Mouse (Mus musculus): ENCODE data around the gene Cacng6.
"Not testable (repeated sequence)": the region's sequence is repeated elsewhere in the genome, so short reads cannot be mapped to it uniquely, and the experiment has no call there.

The Cacng6 gene

DNA sequence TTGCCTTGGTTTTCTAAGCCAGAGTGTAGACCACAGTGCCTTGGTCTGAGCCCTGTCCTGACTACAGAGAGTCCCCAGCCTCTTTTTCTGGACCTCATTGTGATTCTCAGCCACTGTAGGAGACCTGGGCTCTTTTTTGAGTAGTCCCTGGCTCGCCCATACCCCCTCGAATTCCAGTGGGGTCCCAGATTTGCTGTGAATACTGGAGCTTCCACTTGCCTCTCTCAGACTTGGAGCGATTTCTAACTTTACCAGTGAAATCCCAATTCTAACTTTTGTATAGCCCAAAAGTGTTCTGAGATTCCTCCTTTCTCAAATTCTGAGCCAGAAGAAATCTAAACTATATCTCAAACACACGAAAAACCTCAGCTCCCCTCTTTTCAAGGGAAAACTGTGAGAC lies at the start of gene Cacng6:
Gene Cacng6 (plus strand): TSS at position 301 of the 400 bp plus-strand sequence.
- DNase-seq (ENCODE audit: low read depth, low spot score) = no peak

- peak; percentile 80 for DNase-seq (ENCODE audit: low read depth, low spot score)
These were observed 47.2 kb upstream of the Cacng6 start for GRCm38 (mm10) chr7:3376831-3377230.

DNA sequence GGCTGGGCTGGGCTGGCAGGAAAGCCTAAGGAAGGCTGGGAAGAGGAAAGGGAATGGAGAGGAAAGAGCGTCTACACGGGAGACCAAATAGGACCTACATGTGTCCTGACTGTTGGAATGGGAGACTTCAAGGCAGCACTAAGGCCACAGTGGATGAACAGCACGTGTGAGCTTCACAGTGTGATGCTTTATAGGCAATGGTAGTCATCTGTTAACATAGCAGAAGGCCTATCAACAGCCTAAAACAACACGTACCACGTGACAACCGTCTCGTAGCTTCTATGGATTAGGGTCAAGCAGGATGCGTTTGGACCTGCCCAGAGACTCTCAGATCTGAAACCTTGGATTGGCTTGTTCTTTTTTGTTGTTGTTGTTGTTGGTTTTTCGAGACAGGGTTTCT lies 41.9 kb upstream of the Cacng6 start:
- no peak for DNase-seq (ENCODE audit: low read depth, low spot score)

DNA sequence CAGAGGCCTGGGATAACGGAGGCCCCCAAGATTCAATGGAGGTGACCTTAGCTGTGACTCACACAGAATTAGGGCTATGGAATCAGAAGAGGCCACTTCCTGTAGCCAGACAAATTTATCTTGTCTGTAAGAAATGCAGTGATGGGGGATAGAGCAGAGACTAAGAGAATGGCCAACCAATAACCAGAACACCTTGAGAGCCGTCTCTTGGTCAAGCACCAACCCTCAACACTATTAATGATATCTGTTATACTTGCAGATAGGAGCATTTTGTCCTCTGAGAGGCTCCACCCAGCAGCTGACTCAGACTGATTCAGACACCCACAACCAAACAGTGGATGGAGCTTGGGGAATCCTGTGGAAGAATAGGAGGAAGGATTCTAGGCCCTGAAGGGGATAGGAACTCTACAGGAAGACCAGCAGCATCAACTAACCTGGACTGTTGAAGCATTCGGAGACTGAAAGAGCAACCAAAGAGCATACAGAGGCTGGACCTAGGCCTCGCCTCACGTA lies 39.1 kb upstream of the Cacng6 start:
- no peak for DNase-seq (ENCODE audit: low read depth, low spot score)

DNA sequence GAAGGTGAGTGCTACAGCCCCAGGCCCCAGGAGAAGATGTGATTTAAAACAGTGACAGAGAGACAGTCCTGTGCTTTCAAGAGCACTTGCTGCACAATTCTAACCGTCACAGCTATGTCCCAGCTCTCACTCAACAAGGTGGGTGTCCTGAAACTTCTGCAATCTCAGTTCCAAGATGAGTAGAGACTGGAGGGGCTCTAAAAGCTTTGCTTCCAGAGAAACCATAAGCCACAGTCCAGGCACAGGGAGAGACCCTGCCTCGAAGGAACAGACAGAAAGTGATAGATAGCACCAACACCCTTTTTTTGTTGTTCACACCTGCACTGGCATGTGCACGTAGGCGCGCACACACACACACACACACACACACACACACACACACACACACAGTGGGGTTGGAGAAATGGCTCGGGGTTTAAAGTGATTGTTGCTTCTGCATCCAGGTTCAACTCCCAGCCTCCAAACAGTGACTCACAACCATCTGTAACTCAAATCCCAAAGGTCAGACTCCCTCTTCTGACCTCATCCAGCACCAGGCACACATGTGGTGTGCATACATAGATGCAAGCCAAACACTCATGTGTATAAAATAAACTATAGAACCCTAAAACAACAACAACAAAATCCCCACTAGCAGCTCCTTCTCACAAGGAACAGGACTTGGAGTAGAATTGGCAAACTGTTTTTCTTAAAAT lies 37.8 kb upstream of the Cacng6 start:
- no peak for DNase-seq (ENCODE audit: low read depth, low spot score)

- DNase-seq (ENCODE audit: low read depth, low spot score) = peak; percentile 63
These were observed 36.2 kb upstream of the Cacng6 start for GRCm38 (mm10) chr7:3387761-3388160.

GRCm38 (mm10) chr7:3388885-3389284 lies 35.1 kb upstream of the Cacng6 start:
- peak; percentile 56 for DNase-seq (ENCODE audit: low read depth, low spot score)

DNA sequence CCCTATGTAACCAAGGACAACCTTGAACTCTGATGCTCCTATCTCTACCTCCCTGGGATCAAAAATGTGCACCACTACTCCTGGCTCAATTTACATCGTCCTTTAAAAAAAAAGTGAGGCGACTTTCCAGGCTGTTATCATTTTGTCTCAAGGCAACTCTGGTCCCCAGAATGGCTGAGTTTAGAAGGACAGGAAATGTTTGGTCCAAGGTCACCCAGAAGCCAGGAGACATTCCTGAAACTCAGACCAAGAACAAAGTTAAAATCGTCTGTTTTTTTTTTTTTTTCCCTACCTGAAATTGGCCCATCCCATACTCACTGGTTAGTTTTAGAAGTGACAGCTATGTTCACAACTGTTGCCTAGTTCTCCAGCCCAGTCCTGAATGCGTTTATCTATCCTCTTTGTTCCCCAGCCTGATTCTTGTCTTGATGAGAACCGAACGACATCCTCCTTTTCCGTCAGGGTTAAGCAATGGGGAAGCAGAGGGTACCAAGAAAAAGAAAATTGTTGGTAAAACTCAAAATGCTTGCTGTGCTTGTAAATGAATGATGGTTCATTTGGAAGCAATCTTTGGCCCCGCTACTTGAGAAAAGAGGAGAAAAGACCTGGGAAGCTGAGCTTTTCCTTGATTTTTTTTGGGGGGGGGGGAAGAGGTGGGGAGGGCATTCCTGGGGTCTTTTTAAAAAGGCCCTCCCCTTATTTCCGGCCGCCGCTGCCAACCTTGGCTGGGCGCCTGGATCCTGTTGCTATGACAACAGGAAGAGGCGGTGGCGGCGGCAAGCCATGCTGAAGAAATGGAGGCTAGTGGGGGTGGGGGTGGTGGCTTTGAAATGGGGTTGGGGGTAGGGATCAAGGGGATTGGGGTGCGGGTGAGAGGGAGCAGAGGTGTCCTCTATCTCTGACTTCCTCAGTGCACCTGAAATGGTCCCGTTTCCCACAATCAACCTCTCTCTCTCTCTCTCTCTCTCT lies 34.3 kb upstream of the Cacng6 start:
- no peak for DNase-seq (ENCODE audit: low read depth, low spot score)

GRCm38 (mm10) chr7:3390413-3391080 lies 33.4 kb upstream of the Cacng6 start, which contains the start of gene Cacng8:
TSS of gene Cacng8 (plus strand) at chr7:3390683.
- DNase-seq (ENCODE audit: low read depth, low spot score) = no peak

DNA sequence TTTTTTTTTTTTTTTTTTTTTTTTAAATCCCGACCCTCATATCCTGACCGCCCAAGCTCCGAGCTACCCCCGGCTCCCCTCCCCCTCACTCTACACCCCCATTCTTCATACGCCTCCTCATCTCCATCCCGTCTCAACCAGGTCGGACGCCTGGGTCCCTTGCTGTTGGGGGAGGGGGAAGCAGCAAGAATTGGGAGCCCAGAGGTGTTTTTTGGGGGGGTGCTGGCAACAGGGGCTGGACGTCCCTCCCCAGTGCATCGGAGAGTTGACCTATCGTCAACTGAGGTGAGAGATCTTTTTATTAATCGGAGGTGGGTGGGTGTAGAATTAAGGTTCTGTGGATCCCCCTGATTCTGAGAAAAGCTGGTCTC lies 32.9 kb upstream of the Cacng6 start:
- no peak for DNase-seq (ENCODE audit: low read depth, low spot score)

DNA sequence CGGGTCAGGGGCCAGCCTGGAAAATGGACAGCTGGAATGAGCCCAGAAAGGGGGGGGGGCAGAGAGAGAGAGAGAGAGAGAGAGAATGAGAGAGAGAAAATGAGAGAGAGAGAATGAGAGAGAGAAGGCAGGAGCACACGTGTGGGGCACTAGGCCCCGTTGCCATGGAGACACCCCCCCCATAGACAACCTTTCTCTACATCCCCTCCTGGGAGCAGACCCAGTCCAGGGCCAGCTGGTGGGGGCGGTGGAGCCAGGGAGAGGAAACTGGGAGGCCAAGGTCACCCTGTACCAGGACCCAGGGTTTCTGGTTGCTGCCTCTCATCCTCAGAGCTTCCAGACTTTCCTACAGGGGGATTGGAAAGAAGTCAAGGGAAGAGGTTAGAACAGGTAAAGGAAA lies 32.2 kb upstream of the Cacng6 start:
- no peak for DNase-seq (ENCODE audit: low read depth, low spot score)

GRCm38 (mm10) chr7:3397355-3397754 lies 26.6 kb upstream of the Cacng6 start:
- DNase-seq (ENCODE audit: low read depth, low spot score) = no peak

DNA sequence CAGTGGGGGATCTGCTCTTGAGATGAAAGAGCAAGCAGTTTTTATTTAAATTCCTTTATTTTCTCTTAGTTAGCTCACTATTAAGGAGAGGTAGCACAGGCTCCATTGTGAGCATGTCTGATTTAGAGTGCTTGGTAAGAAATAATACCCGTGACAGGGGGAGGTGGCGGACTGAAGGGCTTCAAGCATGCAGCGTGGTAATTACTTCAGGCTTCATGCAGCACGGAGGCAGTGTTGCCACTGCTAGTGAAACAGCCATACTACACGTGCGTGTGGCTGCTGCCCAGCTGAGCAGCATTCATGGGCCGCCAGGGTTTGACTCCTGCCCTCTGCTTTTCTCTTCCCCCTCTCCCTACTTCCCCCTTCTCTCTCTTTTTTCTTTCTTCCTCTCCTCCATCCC lies 26.2 kb upstream of the Cacng6 start:
- no peak for DNase-seq (ENCODE audit: low read depth, low spot score)

DNA sequence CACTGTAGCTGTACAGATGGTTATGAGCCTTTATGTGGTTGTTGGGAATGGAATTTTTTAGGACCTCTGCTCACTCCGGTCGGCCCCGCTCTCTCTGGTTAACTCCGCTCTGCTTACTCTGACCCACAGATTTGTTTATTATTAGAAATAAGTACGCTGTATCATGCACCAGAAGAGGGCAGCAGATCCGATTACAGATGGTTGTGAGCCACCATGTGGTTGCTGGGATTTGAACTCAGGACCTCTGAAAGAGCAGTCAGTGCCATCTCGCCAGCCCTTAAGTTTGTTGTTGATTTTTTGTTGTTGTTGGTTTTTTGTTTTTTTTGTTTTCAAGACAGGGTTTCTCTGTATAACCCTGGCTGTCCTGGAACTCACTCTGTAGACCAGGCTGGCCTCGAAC lies 25.6 kb upstream of the Cacng6 start:
- not testable (repeated sequence) for DNase-seq (ENCODE audit: low read depth, low spot score)

- peak; percentile 43 for DNase-seq (ENCODE audit: low read depth, low spot score)
These were observed 24.1 kb upstream of the Cacng6 start for GRCm38 (mm10) chr7:3399937-3400336.

DNA sequence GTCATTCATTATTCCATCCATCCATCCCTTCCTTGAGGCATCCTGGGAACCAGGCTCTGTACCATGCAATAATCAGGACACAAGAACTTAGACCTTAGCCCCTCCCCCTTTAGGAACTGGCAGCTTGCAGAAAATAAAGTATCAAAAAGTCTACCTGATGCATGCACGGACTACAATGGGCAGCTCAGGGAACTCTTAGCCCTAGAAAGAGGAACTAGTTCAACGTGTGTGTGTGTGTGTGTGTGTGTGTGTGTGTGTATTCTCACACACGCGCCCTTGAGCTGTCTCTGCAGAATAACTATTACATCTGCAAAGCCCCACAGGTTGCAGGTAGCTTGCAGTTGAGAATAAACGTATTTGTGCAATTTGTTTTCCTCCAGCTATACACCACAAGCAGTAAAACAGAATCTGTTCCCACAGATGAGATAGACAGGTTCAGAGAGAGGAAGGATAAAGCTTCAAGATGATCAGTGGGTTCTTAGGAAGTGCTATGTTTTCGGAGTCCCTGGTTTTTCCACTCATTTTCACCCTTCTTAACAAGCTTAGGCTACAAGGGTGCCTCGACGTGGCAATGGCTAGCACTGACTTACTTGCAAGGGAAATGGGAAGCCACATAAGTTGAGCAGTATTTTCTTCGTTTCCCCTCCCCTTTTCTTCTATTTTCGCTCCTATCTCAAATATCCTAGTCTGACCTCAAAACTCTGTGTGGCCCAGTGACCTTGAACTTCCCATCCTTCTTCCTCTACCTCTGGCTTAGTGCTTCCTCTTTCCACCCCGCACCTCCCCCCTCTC lies 14.1 kb upstream of the Cacng6 start:
- peak; percentile 55 for DNase-seq (ENCODE audit: low read depth, low spot score)

DNA sequence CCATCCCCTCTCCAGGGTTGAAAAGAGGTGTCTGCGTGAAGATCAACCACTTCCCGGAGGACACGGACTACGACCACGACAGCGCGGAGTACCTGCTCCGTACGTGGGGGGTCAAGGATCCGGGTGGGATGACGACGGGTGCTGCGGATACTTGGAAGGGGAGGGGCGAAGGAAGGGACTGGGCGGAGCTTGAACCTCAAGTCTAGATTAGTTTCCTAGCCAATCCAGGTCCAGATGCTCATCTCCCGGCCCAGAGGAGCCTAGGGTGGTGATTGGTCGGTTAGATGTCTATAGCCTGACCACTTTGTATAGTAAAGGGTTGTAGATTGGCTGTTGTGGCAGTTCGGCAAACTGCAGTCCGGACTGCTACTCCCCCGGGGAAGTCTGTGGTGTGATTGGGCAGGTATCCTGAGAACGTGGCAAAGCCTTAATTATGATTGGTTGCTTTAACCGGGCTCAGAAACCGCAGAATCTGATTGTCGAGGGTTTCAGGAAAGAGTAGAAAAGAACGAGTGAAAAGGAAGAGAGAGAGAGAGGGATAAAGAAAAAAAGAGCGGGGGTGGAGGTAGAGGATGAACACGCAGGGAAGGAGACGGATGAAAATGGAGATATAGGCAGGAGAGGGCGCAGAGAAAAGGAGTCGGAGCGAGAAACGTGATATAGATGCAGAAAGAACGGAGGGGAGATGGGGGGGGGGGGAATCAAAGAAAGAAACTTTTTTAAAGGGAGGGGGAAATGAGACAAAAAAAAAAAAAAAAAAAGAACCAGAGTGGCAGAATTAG lies 12.6 kb upstream of the Cacng6 start:
- DNase-seq (ENCODE audit: low read depth, low spot score) = peak; percentile 96

DNA sequence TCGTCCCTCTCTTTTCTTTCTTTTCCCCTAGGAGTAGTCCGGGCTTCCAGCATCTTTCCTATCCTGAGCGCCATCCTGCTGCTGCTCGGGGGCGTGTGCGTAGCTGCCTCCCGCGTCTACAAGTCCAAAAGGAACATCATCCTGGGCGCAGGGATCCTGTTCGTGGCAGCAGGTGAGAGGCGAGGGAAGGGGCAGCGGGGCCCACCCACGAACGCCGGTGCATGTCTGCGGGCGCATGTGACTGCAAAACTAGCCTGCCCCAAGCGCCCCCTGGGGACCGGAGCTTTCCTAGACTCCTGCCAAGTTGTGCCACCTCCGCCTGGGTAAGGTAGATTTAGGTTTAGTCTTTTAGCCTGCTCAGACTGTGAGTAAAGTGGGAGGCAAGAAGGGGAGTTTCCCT lies 12.0 kb upstream of the Cacng6 start:
- DNase-seq (ENCODE audit: low read depth, low spot score) = peak; percentile 85

DNA sequence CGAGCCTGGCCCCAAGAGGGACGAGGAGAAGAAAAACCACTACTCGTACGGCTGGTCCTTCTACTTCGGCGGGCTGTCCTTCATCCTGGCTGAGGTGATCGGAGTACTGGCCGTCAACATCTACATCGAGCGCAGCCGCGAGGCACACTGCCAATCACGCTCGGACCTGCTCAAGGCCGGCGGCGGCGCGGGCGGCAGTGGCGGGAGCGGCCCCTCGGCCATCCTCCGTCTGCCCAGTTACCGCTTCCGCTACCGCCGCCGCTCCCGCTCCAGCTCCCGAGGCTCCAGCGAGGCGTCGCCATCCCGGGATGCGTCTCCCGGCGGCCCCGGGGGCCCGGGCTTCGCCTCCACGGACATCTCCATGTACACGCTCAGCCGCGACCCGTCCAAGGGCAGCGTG lies 9.1 kb upstream of the Cacng6 start:
- peak; percentile 51 for DNase-seq (ENCODE audit: low read depth, low spot score)

DNA sequence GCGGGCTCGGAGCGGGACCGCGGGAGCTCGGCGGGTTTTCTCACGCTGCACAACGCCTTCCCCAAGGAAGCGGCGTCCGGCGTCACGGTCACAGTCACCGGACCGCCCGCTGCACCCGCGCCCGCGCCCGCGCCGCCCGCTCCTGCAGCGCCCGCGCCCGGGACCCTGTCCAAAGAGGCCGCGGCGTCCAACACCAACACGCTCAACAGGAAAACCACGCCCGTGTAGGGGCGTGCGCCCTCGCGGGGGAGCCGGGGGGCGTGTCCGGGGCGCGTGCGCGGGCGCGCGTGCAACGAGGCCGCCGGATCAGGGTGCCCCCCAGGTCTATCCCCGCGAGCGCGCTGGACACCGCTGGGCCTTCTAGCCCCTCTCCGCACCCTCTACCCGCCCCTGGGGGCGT lies 8.6 kb upstream of the Cacng6 start:
- DNase-seq (ENCODE audit: low read depth, low spot score) = peak; percentile 32

Data from A20 (cell line).